Mouse (Mus musculus) midbrain, embryonic 14.5 days (tissue): ENCODE data around the gene Palld. TPM values are rescaled to one million over a fixed set of nuclear protein-coding genes. Genes with fewer than 3 reads are reported as not detected.

Experiments used
- ATAC-seq: fragments of 200-750 bp; cut with Nextera tagmentation; 2 replicates; pipeline ENCODE4 v1.8.0; 2017; ENCODE audit warnings: moderate number of reproducible peaks, moderate library complexity; ENCODE audit not compliant: low FRiP score, low TSS enrichment
- DNase-seq: peaks from one replicate; pipeline ENCODE4 v3.0.0-alpha.2; 2015
- H3K27ac ChIP-seq: fragments of 300-500 bp; sonication (generic); replicated peaks from 2 replicates; pipeline ENCODE4 v1.5.1; 2014; ENCODE audit warnings: mild to moderate bottlenecking, low read depth, low read length, moderate library complexity
- H3K27me3 ChIP-seq: fragments of 300-500 bp; sonication (generic); 2 replicates; pipeline ENCODE4 v1.6.1; 2014; ENCODE audit warnings: low read length, control low read depth, mixed read lengths; ENCODE audit not compliant: control insufficient read depth, insufficient read depth
- H3K36me3 ChIP-seq: fragments of 300-500 bp; sonication (generic); 2 replicates; pipeline ENCODE4 v1.6.1; 2014; ENCODE audit warnings: low read length, control low read depth; ENCODE audit not compliant: control insufficient read depth, insufficient read depth
- H3K4me1 ChIP-seq: fragments of 300-500 bp; sonication (generic); 2 replicates; pipeline ENCODE4 v1.6.1; 2014; ENCODE audit warnings: mild to moderate bottlenecking, antibody characterized with exemption, low read length, control low read depth; ENCODE audit not compliant: control insufficient read depth, insufficient read depth
- H3K4me2 ChIP-seq: fragments of 300-500 bp; sonication (generic); 2 replicates; pipeline ENCODE4 v1.6.1; 2014; ENCODE audit warnings: mild to moderate bottlenecking, low read length, moderate library complexity
- H3K4me3 ChIP-seq: fragments of 300-500 bp; sonication (generic); replicated peaks from 2 replicates; pipeline ENCODE4 v1.5.1; 2014; ENCODE audit warnings: low read depth, low read length
- H3K9ac ChIP-seq: fragments of 300-500 bp; sonication (generic); replicated peaks from 2 replicates; pipeline ENCODE4 v1.6.1; 2014; ENCODE audit warnings: mild to moderate bottlenecking, low read length, moderate library complexity
- H3K9me3 ChIP-seq: fragments of 300-500 bp; sonication (generic); 2 replicates; pipeline ENCODE4 v1.6.1; 2016; ENCODE audit warnings: low read length, control low read depth, mixed read lengths; ENCODE audit not compliant: control insufficient read depth
- WGBS: fragments of 180-500 bp; shearing (Covaris S2); extraction: QIAGEN DNeasy Blood & Tissue Kit; methylation state at CpG from one replicate; pipeline ENCODE4 v1.1.7; 2014; 5-methylcytosine and 5-hydroxymethylcytosine counted together
- polyA plus RNA-seq: library from polyadenylated mRNA; unstranded; fragments of >200 nt; fragmentation: Nextera tagmentation; extraction: Ambion mirVana; gene quantifications from 2 replicates; pipeline ENCODE4 v1.2.1, GENCODE M21; 2014

The Palld gene
- polyA plus RNA-seq, 1 experiment from 2014 or later = 19.4 TPM

- Histone ChIP-seq H3K9ac (no peak overlapping the region), H3K4me3 (no peak overlapping the region), H3K27me3 (no peaks in the 10 kb centered on the region), H3K36me3 (no peaks in the 10 kb centered on the region), H3K4me2 (no peak overlapping the region), H3K9me3 (no peaks in the 10 kb centered on the region), H3K4me1 (no peaks in the 10 kb centered on the region; the same call in 1 of the 2 replicates), H3K27ac (no peak overlapping the region)
- WGBS = 97% methylated on average over 1 of the region's 1 CpGs
- no peak for DNase-seq
- no peak for ATAC-seq
Observed at GRCm38 (mm10) chr8:61700298-61700697, 202.2 kb downstream of the Palld start.

- DNase-seq (no peak), ATAC-seq (no peak)
- no peaks in the 10 kb centered on the region for H3K27me3 ChIP-seq
- H3K4me3 ChIP-seq = no peak overlapping the region
- no peak overlapping the region for H3K9ac ChIP-seq
- no peak overlapping the region for H3K4me2 ChIP-seq
- no peaks in the 10 kb centered on the region for H3K9me3 ChIP-seq
- 75% methylated on average over 2 of the region's 2 CpGs for WGBS
- H3K4me1 ChIP-seq = no peaks in the 10 kb centered on the region; the same call in 1 of the 2 replicates
- no peaks in the 10 kb centered on the region for H3K36me3 ChIP-seq
- H3K27ac ChIP-seq = no peak overlapping the region
Observed at GRCm38 (mm10) chr8:61698959-61699358, 203.5 kb downstream of the Palld start.

- WGBS = 78% methylated on average over 7 of the region's 7 CpGs
- ATAC-seq = no peak
- DNase-seq = no peak
Observed at GRCm38 (mm10) chr8:61697728-61698385, 204.6 kb downstream of the Palld start.

GRCm38 (mm10) chr8:61696846-61697455 lies 205.5 kb downstream of the Palld start:
- no peak overlapping the region for H3K4me2 ChIP-seq
- no peaks in the 10 kb centered on the region for H3K4me1 ChIP-seq
- DNase-seq (no peak), ATAC-seq (no peak)
- no peaks in the 10 kb centered on the region for H3K27me3 ChIP-seq
- no peaks in the 10 kb centered on the region for H3K9me3 ChIP-seq
- H3K4me3 ChIP-seq = no peak overlapping the region
- 91% methylated on average over 2 of the region's 2 CpGs for WGBS
- no peak overlapping the region for H3K27ac ChIP-seq
- H3K9ac ChIP-seq = no peak overlapping the region
- no peaks in the 10 kb centered on the region for H3K36me3 ChIP-seq

More at GRCm38 (mm10) chr8:61697728-61698385, 204.6 kb downstream of the Palld start:
- no peak overlapping the region for H3K4me2 ChIP-seq
- H3K27ac ChIP-seq = no peak overlapping the region
- H3K4me1 ChIP-seq = no peaks in the 10 kb centered on the region
- H3K4me3 ChIP-seq = no peak overlapping the region
- H3K9me3 ChIP-seq = no peaks in the 10 kb centered on the region
- no peak overlapping the region for H3K9ac ChIP-seq
- no peaks in the 10 kb centered on the region for H3K36me3 ChIP-seq
- H3K27me3 ChIP-seq = no peaks in the 10 kb centered on the region

- 47% methylated on average over 1 of the region's 1 CpGs for WGBS
- Histone ChIP-seq H3K27ac (no peak overlapping the region), H3K9ac (no peak overlapping the region), H3K4me2 (no peak overlapping the region), H3K36me3 (no peaks in the 10 kb centered on the region), H3K9me3 (no peaks in the 10 kb centered on the region), H3K4me1 (no peaks in the 10 kb centered on the region), H3K4me3 (no peak overlapping the region), H3K27me3 (no peaks in the 10 kb centered on the region)
- DNase-seq (no peak), ATAC-seq (no peak)
Observed at GRCm38 (mm10) chr8:61695416-61695815, 207.1 kb downstream of the Palld start.

GRCm38 (mm10) chr8:61692866-61693265 lies 209.6 kb downstream of the Palld start:
- H3K4me3 ChIP-seq = no peak overlapping the region
- DNase-seq (no peak), ATAC-seq (no peak)
- H3K27me3 ChIP-seq = no peaks in the 10 kb centered on the region
- H3K4me2 ChIP-seq = no peak overlapping the region
- H3K9ac ChIP-seq = no peak overlapping the region
- H3K4me1 ChIP-seq = no peaks in the 10 kb centered on the region
- H3K27ac ChIP-seq = no peak overlapping the region
- H3K9me3 ChIP-seq = no peaks in the 10 kb centered on the region
- H3K36me3 ChIP-seq = no peaks in the 10 kb centered on the region
- WGBS = 69% methylated on average over 4 of the region's 4 CpGs

- ATAC-seq (no peak), DNase-seq (no peak)
- Histone ChIP-seq H3K9me3 (no peaks in the 10 kb centered on the region), H3K27me3 (no peaks in the 10 kb centered on the region), H3K36me3 (no peaks in the 10 kb centered on the region), H3K4me2 (no peak overlapping the region), H3K9ac (no peak overlapping the region), H3K4me1 (no peaks in the 10 kb centered on the region), H3K27ac (no peak overlapping the region), H3K4me3 (no peak overlapping the region)
- 93% methylated on average over 3 of the region's 3 CpGs for WGBS
Observed at GRCm38 (mm10) chr8:61692129-61692528, 210.4 kb downstream of the Palld start.

- Histone ChIP-seq H3K4me2 (no peak overlapping the region), H3K4me1 (no peaks in the 10 kb centered on the region), H3K4me3 (no peak overlapping the region), H3K9ac (no peak overlapping the region), H3K27me3 (no peaks in the 10 kb centered on the region), H3K9me3 (no peaks in the 10 kb centered on the region), H3K27ac (no peak overlapping the region), H3K36me3 (no peaks in the 10 kb centered on the region)
- WGBS = 53% methylated on average over 1 of the region's 1 CpGs
- DNase-seq = no peak
- no peak for ATAC-seq
Observed at GRCm38 (mm10) chr8:61691391-61691790, 211.1 kb downstream of the Palld start.

- Histone ChIP-seq H3K9me3 (no peaks in the 10 kb centered on the region), H3K27ac (no peak overlapping the region), H3K9ac (no peak overlapping the region), H3K36me3 (no peaks in the 10 kb centered on the region), H3K4me3 (no peak overlapping the region), H3K27me3 (no peaks in the 10 kb centered on the region), H3K4me2 (no peak overlapping the region), H3K4me1 (no peaks in the 10 kb centered on the region)
- no peak for ATAC-seq
- DNase-seq = no peak
- WGBS = 84% methylated on average over 4 of the region's 4 CpGs
Observed at GRCm38 (mm10) chr8:61687071-61687470, 215.4 kb downstream of the Palld start.
